Mouse (Mus musculus): ENCODE data around the gene Tmem107.

GRCm38 (mm10) chr11:69116843-69117242, 46.2 kb downstream of the Tmem107 start:
- TF ChIP-seq CTCF (IDR thresholded peaks at IDR 0.05; ENCODE audit: low read depth), result no peak
- no peak for TF ChIP-seq EP300 (IDR thresholded peaks at IDR 0.05; ENCODE audit: low read depth)

All from liver, embryonic 14.5 days (tissue).